Mouse (Mus musculus): ENCODE measurements at regions not wholly inside any gene's neighbourhood (a gene's known extent, or its start where the extent isn't known, plus 50 kb on each side); places are given as distances from the start of the nearest gene placed in this dataset.
"Not testable (repeated sequence)": the region's sequence is repeated elsewhere in the genome, so short reads cannot be mapped to it uniquely, and the experiment has no call there.

- DNase-seq (ENCODE audit: low spot score in 2 of 2) = no peak
Measured at GRCm38 (mm10) chr13:97358261-97358660, 117.4 kb downstream of the Enc1 start.

DNA sequence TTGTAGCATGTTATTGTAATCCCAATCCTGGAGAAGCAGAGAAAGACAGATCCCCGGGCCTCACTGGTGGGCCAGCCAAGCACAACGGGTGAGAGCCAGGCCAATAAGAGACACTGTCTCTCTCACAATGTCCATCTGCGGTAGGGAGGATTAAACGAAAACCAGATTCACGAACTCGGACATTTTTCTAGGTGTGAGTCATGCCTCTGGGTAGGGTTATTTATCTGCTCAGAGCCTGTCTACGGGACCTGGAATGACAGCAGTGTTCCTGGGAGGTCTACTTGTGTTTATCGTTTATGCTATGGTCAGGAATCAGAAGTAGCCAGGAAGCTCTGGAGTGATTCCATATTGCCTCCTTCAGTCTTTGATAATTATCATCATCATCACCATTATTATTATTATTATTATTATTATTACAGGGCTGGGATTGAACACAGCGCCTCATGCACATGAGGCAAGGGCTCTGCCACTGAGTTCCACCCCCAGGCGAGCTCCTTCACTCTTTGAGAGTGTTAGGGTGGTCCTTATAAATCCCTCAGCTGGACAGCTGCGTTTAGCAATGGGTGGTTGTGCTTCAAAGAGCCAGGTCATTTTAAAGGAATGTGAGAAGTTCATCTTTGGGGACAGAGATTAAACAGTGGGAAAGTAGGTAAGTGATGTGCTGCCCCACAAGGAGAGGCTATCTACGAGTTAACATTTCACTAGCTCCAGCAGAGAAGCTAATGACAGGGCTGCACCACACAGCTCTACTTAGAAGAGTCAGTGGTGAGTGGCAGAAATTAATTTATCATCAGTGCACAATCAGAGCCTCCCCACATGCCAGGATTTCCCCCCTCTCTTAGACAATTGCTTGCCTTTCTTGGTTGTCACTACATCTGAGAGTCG lies 116.3 kb downstream of the Enc1 start:
- DNase-seq (ENCODE audit: low spot score in 2 of 2) = no peak

GRCm38 (mm10) chr13:97355411-97355810 lies 114.5 kb downstream of the Enc1 start:
- not testable (repeated sequence) for DNase-seq (ENCODE audit: low spot score in 2 of 2)

DNA sequence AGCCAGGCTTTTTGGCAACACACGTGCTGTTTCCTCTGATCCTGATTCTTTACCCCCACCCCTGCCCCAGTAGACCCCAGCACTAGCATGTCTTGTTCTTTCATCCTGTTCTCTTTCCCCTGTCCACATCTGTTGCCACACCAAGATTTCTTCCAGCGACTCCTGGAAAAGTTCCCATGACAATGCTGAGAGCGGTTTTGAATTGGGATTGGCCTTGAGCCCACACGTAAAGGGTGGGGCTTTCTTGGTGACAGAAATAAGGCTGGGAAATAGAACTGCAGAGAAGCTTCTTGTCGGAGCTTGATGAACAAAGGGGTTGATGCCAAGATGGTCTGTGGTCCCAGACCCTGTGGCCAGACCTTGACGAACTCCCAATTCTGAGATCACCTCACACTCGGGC lies 106.8 kb downstream of the Enc1 start:
- peak in 1 of 2 experiments; percentile 18 for DNase-seq (ENCODE audit: low spot score in 2 of 2)

- DNase-seq (ENCODE audit: low spot score in 2 of 2) = peak in 1 of 2 experiments; percentile 39
Measured at GRCm38 (mm10) chr13:97341218-97341889, 100.4 kb downstream of the Enc1 start.

GRCm38 (mm10) chr13:97337954-97338353 lies 97.0 kb downstream of the Enc1 start:
- DNase-seq (ENCODE audit: low spot score in 2 of 2) = no peak

- DNase-seq (ENCODE audit: low spot score in 2 of 2) = peak; percentile 26 to 38
Measured at GRCm38 (mm10) chr13:97337296-97337731, 96.4 kb downstream of the Enc1 start.

GRCm38 (mm10) chr13:97333801-97334534 lies 93.1 kb downstream of the Enc1 start:
- no peak for DNase-seq (ENCODE audit: low spot score in 2 of 2)

DNA sequence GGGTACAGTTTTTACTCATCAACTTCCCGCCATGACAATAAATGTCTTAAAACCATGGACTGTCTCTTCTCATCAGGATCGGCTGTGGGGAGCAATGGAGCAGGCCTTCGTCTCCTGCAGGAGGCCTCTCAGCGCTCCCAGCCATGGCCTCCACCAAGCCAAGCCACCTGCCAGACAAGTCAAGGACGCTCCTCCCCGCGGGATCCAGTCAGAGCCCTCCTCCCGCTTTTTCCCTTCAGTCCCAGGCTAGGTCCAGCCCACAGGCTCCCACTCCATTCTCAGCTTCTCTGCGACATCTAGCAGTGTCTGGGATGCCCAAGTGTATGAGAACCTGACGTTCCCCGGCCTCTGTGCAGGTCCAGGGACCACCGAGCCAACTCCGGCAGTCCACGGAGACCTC lies 90.2 kb downstream of the Enc1 start:
- no peak for DNase-seq (ENCODE audit: low spot score in 2 of 2)

DNA sequence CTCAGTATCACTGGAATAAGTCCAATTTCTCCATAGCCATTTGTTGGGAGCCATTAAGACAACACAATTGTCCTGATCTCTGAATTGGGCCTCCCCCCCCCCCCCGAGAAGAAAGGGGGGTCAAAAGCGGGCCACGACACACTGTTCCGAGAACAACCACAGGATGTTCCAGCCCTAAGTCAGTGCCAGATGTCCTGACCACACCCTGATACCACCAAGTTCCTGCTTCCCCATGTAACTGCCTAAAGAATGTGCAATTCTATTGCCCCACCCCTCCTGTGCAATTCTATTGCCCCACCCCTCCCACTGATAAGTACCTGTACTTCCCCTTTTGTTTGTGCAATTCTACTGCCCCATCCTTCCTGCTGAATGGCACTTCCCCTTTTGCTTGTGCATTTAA lies 80.4 kb downstream of the Enc1 start:
- not testable (repeated sequence) for DNase-seq (ENCODE audit: low spot score in 2 of 2)

GRCm38 (mm10) chr13:97320756-97321155 lies 79.9 kb downstream of the Enc1 start:
- no peak for DNase-seq (ENCODE audit: low spot score in 2 of 2)

DNA sequence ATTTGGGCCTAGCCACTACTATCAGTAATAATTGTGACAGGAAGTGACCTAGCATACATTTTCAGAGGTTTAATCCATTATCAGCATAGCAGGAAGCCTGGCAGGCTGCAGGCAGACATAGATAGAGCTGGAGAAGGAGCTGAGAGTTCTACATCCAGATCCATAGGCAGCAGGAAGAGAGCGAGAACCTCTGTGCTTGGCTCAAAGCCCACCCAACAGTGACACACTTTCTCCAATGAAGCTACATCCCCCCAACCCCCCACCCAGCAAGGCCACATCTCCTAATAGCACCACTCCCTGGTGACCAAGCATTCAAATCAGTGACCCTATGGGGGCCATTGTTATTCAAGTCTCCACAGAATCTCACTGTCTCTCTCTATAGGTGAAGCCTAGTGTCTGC lies 79.4 kb downstream of the Enc1 start:
- no peak for DNase-seq (ENCODE audit: low spot score in 2 of 2)

DNA sequence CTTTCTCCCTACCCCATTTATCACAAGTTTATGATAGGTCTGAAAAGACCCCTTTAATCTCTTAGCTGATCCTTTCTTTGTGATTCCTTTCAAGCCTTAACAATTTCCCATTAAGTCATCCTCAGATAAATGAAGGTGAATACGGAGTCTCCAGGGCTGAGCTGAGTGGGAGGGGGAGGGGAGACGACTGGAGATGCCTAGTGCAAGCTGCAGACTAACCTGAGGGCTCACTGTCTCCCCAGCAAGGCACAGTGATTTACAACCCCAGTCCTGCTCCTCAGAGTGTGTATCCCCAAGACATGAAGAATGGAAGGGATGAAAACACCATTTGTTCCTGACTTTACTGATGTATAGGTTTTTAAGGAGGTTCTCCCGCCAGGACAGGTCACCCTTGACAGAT lies 76.7 kb downstream of the Enc1 start:
- DNase-seq (ENCODE audit: low spot score in 2 of 2) = no peak

DNA sequence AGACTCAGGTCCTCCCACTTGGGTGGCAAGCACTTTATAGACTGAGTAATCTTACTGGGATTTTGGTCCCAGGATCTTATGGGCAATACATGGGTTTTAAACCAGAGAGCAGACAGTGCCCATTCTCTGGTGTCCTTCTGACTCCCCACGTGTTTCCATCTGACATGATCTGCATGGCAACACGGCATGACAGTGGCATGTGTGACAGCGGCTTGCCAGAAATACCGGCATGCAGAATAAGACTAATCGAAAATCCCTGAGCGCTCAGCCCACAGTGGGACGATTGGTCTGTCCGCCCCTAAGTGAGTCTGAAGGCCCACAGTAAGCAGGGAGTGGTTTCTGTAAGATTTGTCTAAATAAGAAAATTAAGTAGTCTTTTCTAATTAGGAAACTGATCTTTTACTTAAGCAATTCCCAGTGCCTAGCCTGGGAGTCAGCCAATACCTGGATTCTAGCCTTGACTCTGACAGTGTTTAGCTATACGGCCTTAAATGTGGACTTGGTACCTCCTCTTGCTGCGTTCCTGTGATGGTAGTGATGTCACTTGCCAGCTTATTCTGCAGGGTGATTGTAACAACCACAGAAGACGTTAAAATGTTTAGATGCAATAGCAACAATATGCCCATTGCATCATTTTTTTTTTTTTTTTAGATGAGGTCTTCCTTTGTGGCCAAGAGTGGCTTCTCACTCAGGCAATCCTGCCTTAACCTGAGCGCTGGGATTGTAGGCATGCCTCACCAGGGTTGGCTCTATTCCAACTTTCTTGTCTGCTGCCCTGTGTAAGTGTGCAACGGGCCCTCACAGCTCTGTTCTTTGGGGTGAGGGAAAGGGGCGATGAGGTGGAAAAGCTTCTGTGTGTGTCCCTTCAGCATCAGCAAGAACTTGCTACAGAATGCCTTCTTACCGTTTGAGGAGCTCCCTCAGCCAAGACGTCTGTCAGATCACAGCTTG lies 71.8 kb downstream of the Enc1 start:
- no peak for DNase-seq (ENCODE audit: low spot score in 2 of 2)

DNA sequence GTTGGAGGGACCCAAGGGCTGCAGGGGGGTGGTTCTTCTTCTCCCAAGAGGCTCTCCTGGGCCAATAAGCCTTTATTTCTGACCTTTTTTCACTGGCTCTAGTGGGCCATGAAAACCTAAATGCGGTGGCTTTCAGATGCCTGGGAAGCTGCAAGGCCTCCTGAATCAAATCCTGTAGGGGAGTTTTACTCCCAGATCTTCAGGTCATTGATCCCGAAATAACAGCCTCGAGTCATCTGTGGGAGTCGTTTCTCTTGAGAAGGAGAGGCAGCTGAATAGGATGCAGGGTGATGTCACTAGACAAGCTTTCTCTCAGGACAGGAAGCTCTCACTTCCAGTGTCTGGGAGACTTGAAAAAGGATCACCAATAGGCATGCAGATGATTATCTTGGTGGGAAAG lies 70.4 kb downstream of the Enc1 start:
- no peak for DNase-seq (ENCODE audit: low spot score in 2 of 2)

- no peak for DNase-seq (ENCODE audit: low spot score in 2 of 2)
Measured at GRCm38 (mm10) chr13:97310855-97311189, 69.9 kb downstream of the Enc1 start.

- DNase-seq (ENCODE audit: low spot score in 2 of 2) = peak; percentile 30 to 41
Measured at GRCm38 (mm10) chr13:97310186-97310854, 69.4 kb downstream of the Enc1 start.

DNA sequence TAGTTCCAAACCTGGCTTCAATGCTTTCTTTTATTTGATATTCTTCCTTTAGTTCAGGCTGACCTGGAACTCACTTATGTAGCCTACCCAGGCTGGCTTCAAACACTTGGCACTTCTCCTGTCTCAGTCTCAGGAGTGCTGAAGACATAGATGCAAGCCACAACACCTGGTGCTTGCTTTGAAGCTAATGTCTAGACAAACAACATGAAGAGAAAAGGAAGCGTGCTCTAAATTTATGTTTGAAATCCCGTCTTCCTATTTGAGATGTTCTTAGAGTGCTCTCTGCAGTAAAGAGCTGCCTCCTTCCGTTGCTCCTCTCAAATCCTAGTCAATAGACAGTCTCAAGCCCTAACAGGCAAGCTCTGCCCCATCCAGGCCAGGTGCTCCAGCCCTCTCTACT lies 68.5 kb downstream of the Enc1 start:
- no peak for DNase-seq (ENCODE audit: low spot score in 2 of 2)

GRCm38 (mm10) chr13:97308431-97308830 lies 67.5 kb downstream of the Enc1 start:
- DNase-seq (ENCODE audit: low spot score in 2 of 2) = no peak
